Mouse (Mus musculus) liver, postnatal 0 days (tissue): ENCODE results near the gene Tecr. TPM values are rescaled to one million over a fixed set of nuclear protein-coding genes. Genes with fewer than 3 reads are reported as not detected.

ENCODE experiments used
- ATAC-seq: fragments of 200-750 bp; cut with Nextera tagmentation; 2 replicates; pipeline ENCODE4 v1.8.0; 2017; ENCODE audit warnings: mild to moderate bottlenecking, moderate library complexity
- DNase-seq: peaks from one replicate; pipeline ENCODE4 v3.0.0-alpha.2; 2016
- H3K27ac ChIP-seq: fragments of 300-500 bp; sonication (generic); 2 replicates; pipeline ENCODE4 v1.5.1; 2014; ENCODE audit warnings: antibody characterized with exemption, moderate library complexity, mild to moderate bottlenecking, low read depth
- H3K27me3 ChIP-seq: fragments of 300-500 bp; sonication (generic); 2 replicates; pipeline ENCODE4 v1.6.1; 2014; ENCODE audit warnings: low read length, control low read depth, mixed read lengths; ENCODE audit not compliant: insufficient read depth
- H3K36me3 ChIP-seq: fragments of 300-500 bp; sonication (generic); replicated peaks from 2 replicates; pipeline ENCODE4 v1.6.1; 2014; ENCODE audit warnings: mild to moderate bottlenecking, control low read depth, low read length, moderate library complexity, mixed read lengths; ENCODE audit not compliant: insufficient read depth
- H3K4me1 ChIP-seq: fragments of 300-500 bp; sonication (generic); 2 replicates; pipeline ENCODE4 v1.6.1; 2014; ENCODE audit warnings: antibody characterized with exemption, mild to moderate bottlenecking, control low read depth; ENCODE audit not compliant: insufficient read depth
- H3K4me2 ChIP-seq: fragments of 300-500 bp; sonication (generic); 2 replicates; pipeline ENCODE4 v1.6.1; 2014; ENCODE audit warnings: low read depth, mild to moderate bottlenecking, low read length, moderate library complexity, mixed read lengths
- H3K4me3 ChIP-seq: fragments of 300-500 bp; sonication (generic); 2 replicates; pipeline ENCODE4 v1.5.1; 2014; ENCODE audit warnings: low read depth, low read length
- H3K9ac ChIP-seq: fragments of 300-500 bp; sonication (generic); replicated peaks from 2 replicates; pipeline ENCODE4 v1.6.1; 2014; ENCODE audit warnings: mild to moderate bottlenecking, moderate library complexity
- H3K9me3 ChIP-seq: fragments of 300-500 bp; sonication (generic); 2 replicates; pipeline ENCODE4 v1.6.1; 2016; ENCODE audit warnings: mild to moderate bottlenecking, control low read depth, low read length, mixed read lengths
- CTCF ChIP-seq: sonication (generic); IDR thresholded peaks from 2 replicates; pipeline ENCODE4 v1.5.1; 2016; ENCODE audit warnings: antibody characterized with exemption, low read depth
- EP300 ChIP-seq: IDR thresholded peaks from 2 replicates; pipeline ENCODE4 v1.6.1; 2016; ENCODE audit warnings: antibody characterized with exemption, low read depth, mild to moderate bottlenecking
- WGBS: fragments of 180-500 bp; shearing (Covaris S2); extraction: QIAGEN DNeasy Blood & Tissue Kit; methylation state at CpG from one replicate; pipeline ENCODE4 v1.1.7; 2014; ENCODE audit not compliant: insufficient replicate concordance; 5-methylcytosine and 5-hydroxymethylcytosine counted together
- polyA plus RNA-seq: library from polyadenylated mRNA; unstranded; fragments of >200 nt; fragmentation: Nextera tagmentation; extraction: Ambion mirVana; gene quantifications from 2 replicates; pipeline ENCODE4 v1.2.1, GENCODE M21; 2015

Tecr gene
- polyA plus RNA-seq, 1 experiment from 2014 or later, result 258 TPM

- Histone ChIP-seq H3K4me2 (no peak overlapping the region), H3K9me3 (no peaks in the 10 kb centered on the region), H3K9ac (no peak overlapping the region), H3K4me1 (peaks cover 27% of the 10 kb centered on the region), H3K27me3 (no peaks in the 10 kb centered on the region), H3K36me3 (0 out of 2 replicates have a peak, but pooled peaks cover 2% of the 10 kb centered on the region), H3K4me3 (no peak overlapping the region), H3K27ac (no peak overlapping the region)
- 85% methylated on average over 7 of the region's 7 CpGs for WGBS
- TF ChIP-seq CTCF (peak; percentile 51), EP300 (no peak)
- ATAC-seq (no peak), DNase-seq (no peak)
Observed at GRCm38 (mm10) chr8:83590488-83591023, 17.2 kb downstream of the Tecr start.

- Histone ChIP-seq H3K36me3 (0 out of 2 replicates have a peak, but pooled peaks cover 2% of the 10 kb centered on the region), H3K27ac (peak overlapping the region; percentile 49; the same call in 1 of the 2 replicates), H3K4me1 (peaks cover 37% of the 10 kb centered on the region), H3K9ac (no peak overlapping the region), H3K9me3 (no peaks in the 10 kb centered on the region), H3K4me2 (no peak overlapping the region), H3K4me3 (no peak overlapping the region), H3K27me3 (no peaks in the 10 kb centered on the region)
- DNase-seq (no peak), ATAC-seq (peak; percentile 55)
- no peak for TF ChIP-seq CTCF
- no peak for TF ChIP-seq EP300
- WGBS, result 80% methylated on average over 5 of the region's 5 CpGs
Observed at GRCm38 (mm10) chr8:83588886-83589285, 18.9 kb downstream of the Tecr start.

GRCm38 (mm10) chr8:83587644-83588043 lies 20.1 kb downstream of the Tecr start:
- 0 out of 2 replicates have a peak, but pooled peaks cover 2% of the 10 kb centered on the region for H3K36me3 ChIP-seq
- no peak for ATAC-seq
- no peak overlapping the region for H3K4me2 ChIP-seq
- H3K27me3 ChIP-seq, result no peaks in the 10 kb centered on the region
- 77% methylated on average over 6 of the region's 6 CpGs for whole genome bisulfite sequencing
- peaks cover 34% of the 10 kb centered on the region for H3K4me1 ChIP-seq
- no peak overlapping the region for H3K27ac ChIP-seq
- TF ChIP-seq CTCF (no peak), EP300 (no peak)
- H3K4me3 ChIP-seq, result no peak overlapping the region
- H3K9ac ChIP-seq, result no peak overlapping the region
- H3K9me3 ChIP-seq, result no peaks in the 10 kb centered on the region
- no peak for DNase-seq

GRCm38 (mm10) chr8:83585333-83585732 lies 22.4 kb downstream of the Tecr start:
- no peak for TF ChIP-seq CTCF
- TF ChIP-seq EP300, result no peak
- peaks cover 28% of the 10 kb centered on the region for H3K4me1 ChIP-seq
- H3K27ac ChIP-seq, result peak overlapping the region; percentile 62

GRCm38 (mm10) chr8:83584771-83585170 lies 23.0 kb downstream of the Tecr start:
- H3K27me3 ChIP-seq, result no peaks in the 10 kb centered on the region
- WGBS, result 82% methylated on average over 1 of the region's 1 CpGs
- peaks cover 28% of the 10 kb centered on the region for H3K4me1 ChIP-seq
- ATAC-seq, result peak; percentile 22
- H3K27ac ChIP-seq, result peak overlapping the region; percentile 62
- no peak overlapping the region for H3K4me2 ChIP-seq
- no peak overlapping the region for H3K4me3 ChIP-seq
- no peak for DNase-seq
- no peaks in the 10 kb centered on the region for H3K9me3 ChIP-seq
- no peak for TF ChIP-seq CTCF
- no peak for TF ChIP-seq EP300
- H3K36me3 ChIP-seq, result no peaks in the 10 kb centered on the region
- H3K9ac ChIP-seq, result no peak overlapping the region

More at GRCm38 (mm10) chr8:83585333-83585732, 22.4 kb downstream of the Tecr start:
- no peak overlapping the region for H3K9ac ChIP-seq
- H3K27me3 ChIP-seq, result no peaks in the 10 kb centered on the region
- H3K4me2 ChIP-seq, result no peak overlapping the region
- ATAC-seq (peak; percentile 88), DNase-seq (no peak)
- 56% methylated on average over 3 of the region's 3 CpGs for WGBS
- H3K4me3 ChIP-seq, result no peak overlapping the region
- H3K9me3 ChIP-seq, result no peaks in the 10 kb centered on the region
- H3K36me3 ChIP-seq, result no peaks in the 10 kb centered on the region

GRCm38 (mm10) chr8:83583236-83583635 lies 24.5 kb downstream of the Tecr start:
- Histone ChIP-seq H3K27me3 (no peaks in the 10 kb centered on the region), H3K9me3 (no peaks in the 10 kb centered on the region), H3K4me3 (no peak overlapping the region), H3K27ac (no peak overlapping the region), H3K9ac (no peak overlapping the region), H3K4me2 (no peak overlapping the region), H3K36me3 (no peaks in the 10 kb centered on the region), H3K4me1 (peaks cover 25% of the 10 kb centered on the region)
- TF ChIP-seq CTCF, result no peak
- TF ChIP-seq EP300, result no peak
- DNase-seq, result no peak
- WGBS, result 87% methylated on average over 15 of the region's 15 CpGs
- ATAC-seq, result no peak
